Mouse (Mus musculus) hindbrain, postnatal 0 days (tissue): ENCODE measurements at regions not wholly inside any gene's neighbourhood (a gene's known extent, or its start where the extent isn't known, plus 50 kb on each side); places are given as distances from the start of the nearest gene placed in this dataset.

Experiments used
- ATAC-seq: fragments of 200-750 bp; cut with Nextera tagmentation; 2 replicates; pipeline ENCODE4 v1.8.0; 2017; ENCODE audit warnings: mild to moderate bottlenecking, moderate TSS enrichment, moderate library complexity
- DNase-seq: peaks from one replicate; pipeline ENCODE4 v3.0.0-alpha.2; 2015; ENCODE audit warnings: low spot score
- H3K27ac ChIP-seq: fragments of 300-500 bp; sonication (generic); 2 replicates; pipeline ENCODE4 v1.5.1; 2014; ENCODE audit warnings: mild to moderate bottlenecking
- H3K27me3 ChIP-seq: fragments of 300-500 bp; sonication (generic); 2 replicates; pipeline ENCODE4 v1.6.1; 2014; ENCODE audit warnings: low read length, mixed read lengths; ENCODE audit not compliant: insufficient read depth
- H3K36me3 ChIP-seq: fragments of 300-500 bp; sonication (generic); 2 replicates; pipeline ENCODE4 v1.6.1; 2014; ENCODE audit warnings: low read length, mixed read lengths; ENCODE audit not compliant: insufficient read depth
- H3K4me1 ChIP-seq: fragments of 300-500 bp; sonication (generic); 2 replicates; pipeline ENCODE4 v1.6.1; 2014; ENCODE audit warnings: antibody characterized with exemption, low read length, mixed read lengths; ENCODE audit not compliant: insufficient read depth
- H3K4me2 ChIP-seq: fragments of 300-500 bp; sonication (generic); 2 replicates; pipeline ENCODE4 v1.6.1; 2014; ENCODE audit warnings: low read depth, mild to moderate bottlenecking, low read length, moderate library complexity, mixed read lengths
- H3K4me3 ChIP-seq: fragments of 300-500 bp; sonication (generic); 2 replicates; pipeline ENCODE4 v1.5.1; 2014; ENCODE audit warnings: low read length
- H3K9ac ChIP-seq: fragments of 300-500 bp; sonication (generic); replicated peaks from 2 replicates; pipeline ENCODE4 v1.6.1; 2014; ENCODE audit warnings: mild to moderate bottlenecking, low read length, moderate library complexity, mixed read lengths
- H3K9me3 ChIP-seq: fragments of 300-500 bp; sonication (generic); 2 replicates; pipeline ENCODE4 v1.6.1; 2016; ENCODE audit warnings: low read length, mixed read lengths
- CTCF ChIP-seq: IDR thresholded peaks from 2 replicates; pipeline ENCODE4 v1.5.1; 2016; ENCODE audit warnings: antibody characterized with exemption, control low read depth, low read depth
- WGBS: fragments of 180-500 bp; shearing (Covaris S2); extraction: QIAGEN DNeasy Blood & Tissue Kit; methylation state at CpG from one replicate; pipeline ENCODE4 v1.1.7; 2014; 5-methylcytosine and 5-hydroxymethylcytosine counted together

GRCm38 (mm10) chr2:27624656-27625366 lies 51.4 kb upstream of the Rxra start:
- H3K36me3 ChIP-seq, result no peaks in the 10 kb centered on the region
- H3K4me1 ChIP-seq, result no peaks in the 10 kb centered on the region
- H3K9me3 ChIP-seq, result no peaks in the 10 kb centered on the region
- no peaks in the 10 kb centered on the region for H3K27me3 ChIP-seq
- no peak overlapping the region for H3K9ac ChIP-seq
- TF ChIP-seq CTCF, result no peak
- no peak overlapping the region for H3K27ac ChIP-seq
- ATAC-seq, result no peak
- 79% methylated on average over 2 of the region's 2 CpGs for WGBS
- DNase-seq, result no peak
- H3K4me2 ChIP-seq, result no peak overlapping the region
- no peak overlapping the region for H3K4me3 ChIP-seq
